Mouse (Mus musculus): Measurements from ENCODE around the gene Tlk2.

GRCm38 (mm10) chr11:105141115-105141514 is 37.5 kb upstream of the Tlk2 start:
- TF ChIP-seq EP300 (optimal IDR thresholded peaks at IDR 0.05), result no peak
- TF ChIP-seq CTCF (IDR thresholded peaks at IDR 0.05; ENCODE audit: low read depth), result no peak
